Mouse (Mus musculus) brain, embryonic 18.5 days (tissue): Measurements from ENCODE around the gene Txndc8.

Experiments used
- DNase-seq: peaks from one replicate; pipeline ENCODE4 v3.0.0-alpha.2; 2012; ENCODE audit warnings: low read depth, low spot score

Txndc8 gene

DNA sequence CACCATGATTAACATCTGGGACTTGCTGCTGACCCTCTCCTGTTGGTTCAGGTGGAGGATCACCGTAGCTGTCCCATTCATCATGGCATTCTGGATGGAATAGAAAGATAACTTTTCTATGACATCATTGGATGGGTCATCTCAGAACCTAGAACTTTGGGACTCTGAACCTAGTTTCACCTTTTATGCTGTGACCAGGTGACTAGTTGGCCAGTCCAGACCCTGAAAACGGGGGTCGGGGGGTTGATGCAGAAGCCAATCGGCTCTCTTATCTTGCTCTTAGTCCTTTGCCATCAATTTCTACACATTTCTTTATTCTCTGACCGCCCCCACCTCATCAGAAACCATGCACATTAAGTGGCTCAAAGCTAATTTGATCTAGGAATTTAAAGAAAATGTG is at the start of gene Txndc8:
TSS of gene Txndc8 (minus strand) at position 101 of the 400 bp plus-strand sequence.
- no peak for DNase-seq

DNA sequence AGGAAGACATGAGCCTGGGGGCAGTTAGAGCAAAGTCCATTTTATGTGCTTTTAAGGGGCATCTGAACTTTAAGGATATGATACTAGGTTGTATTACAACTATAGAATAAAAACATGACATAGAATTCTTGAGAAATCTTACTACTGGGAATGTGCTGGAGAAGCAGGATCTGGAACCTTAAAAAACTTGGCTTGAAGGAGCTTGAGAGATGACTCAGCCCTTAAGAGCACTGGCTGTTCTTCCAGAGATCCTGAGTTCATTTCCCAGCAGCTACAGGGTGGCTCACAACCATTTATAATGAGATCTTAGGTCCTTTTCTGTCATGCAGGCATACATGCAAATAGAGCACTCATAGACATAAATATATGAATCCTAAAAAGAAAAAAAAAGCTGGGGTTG is 46.7 kb upstream of the Txndc8 start:
- no peak for DNase-seq

DNA sequence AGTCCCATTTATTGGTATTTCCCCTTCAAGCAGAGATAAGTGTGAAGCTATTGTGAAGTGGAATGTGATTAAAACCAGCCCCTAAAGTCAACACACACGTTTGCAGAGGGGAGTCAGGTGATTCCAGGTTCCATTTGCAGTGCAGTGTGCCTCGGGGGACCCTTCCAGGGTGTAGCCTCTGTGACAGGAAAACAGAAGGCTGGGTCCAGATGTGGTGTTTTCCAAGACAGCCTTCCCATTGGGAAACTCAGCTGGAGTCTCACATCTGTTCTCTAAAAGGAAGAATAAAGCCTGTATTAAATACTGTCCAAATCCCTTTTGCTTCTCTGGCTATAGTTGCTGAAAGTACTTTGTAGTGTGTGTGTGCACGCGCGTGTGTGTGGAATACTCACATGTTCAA is 45.5 kb upstream of the Txndc8 start:
- no peak for DNase-seq

DNA sequence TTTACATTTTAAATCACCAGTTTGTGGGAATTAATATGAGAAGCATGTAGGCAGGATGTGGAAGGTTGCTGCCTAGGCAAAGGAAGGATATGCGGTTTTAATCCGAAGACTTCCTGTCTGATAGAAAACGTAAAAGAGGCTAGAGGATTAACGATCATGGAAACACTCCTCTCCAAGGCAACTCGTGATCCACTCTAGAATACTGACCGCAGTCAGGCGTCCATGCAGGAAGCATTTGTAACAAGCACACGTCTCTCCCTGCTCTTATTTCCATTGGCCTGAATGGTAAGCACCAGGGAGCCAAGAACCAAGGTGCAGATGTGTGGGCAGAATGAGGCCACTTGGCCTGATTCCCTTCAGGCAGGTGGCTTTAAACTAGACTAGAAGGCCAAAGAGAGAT is 41.8 kb upstream of the Txndc8 start:
- DNase-seq, result peak; percentile 6

DNA sequence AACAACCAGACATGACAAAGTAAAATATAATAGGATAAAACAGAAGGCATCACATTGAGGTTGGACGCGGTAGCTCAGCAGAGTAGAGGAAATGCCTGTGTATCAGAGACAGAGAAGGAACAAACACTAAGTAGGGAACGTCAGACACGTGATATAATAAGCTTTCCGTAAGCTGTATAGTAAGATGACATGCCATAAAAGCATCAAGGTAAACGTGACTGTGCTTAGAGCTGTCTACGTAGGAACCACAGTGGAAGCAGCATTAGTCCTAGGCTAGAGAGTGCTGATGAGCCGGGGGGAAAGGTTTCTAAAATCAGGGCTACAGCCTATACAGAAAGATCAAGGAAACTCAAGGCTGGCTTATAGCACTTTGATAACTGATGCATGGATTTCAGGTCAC is 41.4 kb upstream of the Txndc8 start:
- no peak for DNase-seq

DNA sequence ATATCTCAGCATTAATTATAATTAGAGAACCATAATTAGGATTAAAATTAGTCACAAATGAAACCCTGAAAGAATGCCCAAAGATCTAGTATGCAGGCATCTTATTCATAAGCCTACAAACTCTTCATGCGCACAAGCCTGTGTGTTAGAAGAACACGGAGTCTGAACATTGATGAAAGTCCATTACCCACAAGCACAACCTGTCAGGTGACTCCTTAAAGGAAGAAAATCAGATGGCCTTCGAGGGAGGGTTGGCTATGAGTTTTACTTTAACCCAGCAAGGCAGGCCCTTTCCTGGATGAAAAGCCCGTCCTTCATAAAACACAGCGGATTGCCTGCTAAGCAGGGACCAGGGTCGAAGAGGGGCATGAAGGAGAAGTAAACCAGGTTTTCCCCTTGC is 35.9 kb upstream of the Txndc8 start:
- no peak for DNase-seq

DNA sequence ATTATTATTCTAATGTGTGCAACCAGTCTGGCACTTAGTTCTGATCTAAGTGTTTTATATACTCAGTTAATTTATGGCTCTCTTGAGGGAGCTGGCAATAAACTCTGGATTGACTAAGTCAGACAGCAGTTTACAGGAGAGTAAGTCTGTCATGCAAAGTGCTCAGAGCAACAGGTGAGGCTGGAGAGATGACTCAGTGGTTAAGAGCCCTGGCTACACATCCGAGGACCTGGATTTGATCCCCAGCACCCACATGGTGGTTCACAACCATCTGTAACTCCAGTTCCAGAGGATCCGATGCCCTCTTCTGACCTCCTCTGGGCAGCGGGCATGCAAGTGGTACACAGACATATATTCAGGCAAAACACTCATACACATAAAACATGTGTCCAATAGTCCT is 35.4 kb upstream of the Txndc8 start:
- DNase-seq, result no peak

DNA sequence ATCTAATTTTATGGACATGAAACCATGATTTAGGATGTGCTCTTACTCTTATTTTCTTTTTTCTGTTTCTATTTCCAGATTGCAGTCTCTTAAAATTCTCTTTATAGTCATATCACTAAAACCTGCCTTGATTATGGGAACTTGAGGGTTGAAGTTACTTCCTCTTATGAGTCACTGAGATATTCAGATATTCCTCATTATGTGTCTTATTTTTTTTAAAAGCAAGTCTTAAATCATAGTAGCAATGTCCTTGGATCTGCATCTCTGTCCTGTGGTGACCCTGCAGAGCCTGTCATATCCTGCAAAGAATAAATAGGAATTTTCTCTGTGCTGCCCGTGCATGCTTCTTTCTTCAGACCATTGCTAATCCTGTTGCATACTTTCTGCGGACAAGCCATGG is 31.2 kb upstream of the Txndc8 start:
- no peak for DNase-seq

DNA sequence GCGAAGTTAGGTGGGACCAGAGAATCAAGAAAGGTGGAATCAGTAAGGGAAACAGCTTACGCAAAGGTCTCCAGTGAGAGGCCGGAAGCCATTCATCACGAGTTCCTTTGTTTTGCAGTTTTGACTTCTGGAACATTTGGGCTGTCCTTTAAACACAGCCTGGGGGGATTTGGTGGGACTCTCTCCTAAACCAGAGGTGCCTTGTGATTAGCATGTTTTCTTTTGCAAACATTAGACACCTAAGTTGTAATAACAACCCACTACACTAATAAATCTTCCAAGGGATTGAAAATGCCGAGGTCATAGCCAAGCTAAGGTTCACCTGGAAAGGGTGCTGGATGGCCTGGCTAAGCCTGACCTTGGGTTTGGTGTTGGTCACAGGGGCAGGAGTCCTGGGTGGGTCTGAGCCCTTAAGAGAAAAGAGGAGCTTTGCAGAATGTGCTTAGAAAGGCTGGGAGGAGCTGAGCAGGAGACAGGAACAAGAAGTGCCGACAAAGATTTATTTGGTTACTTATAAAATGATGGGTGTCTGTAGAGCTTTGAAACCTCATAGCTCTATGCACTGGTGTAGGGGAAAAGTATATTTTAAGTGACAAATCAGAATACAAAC is 28.3 kb upstream of the Txndc8 start:
- no peak for DNase-seq

DNA sequence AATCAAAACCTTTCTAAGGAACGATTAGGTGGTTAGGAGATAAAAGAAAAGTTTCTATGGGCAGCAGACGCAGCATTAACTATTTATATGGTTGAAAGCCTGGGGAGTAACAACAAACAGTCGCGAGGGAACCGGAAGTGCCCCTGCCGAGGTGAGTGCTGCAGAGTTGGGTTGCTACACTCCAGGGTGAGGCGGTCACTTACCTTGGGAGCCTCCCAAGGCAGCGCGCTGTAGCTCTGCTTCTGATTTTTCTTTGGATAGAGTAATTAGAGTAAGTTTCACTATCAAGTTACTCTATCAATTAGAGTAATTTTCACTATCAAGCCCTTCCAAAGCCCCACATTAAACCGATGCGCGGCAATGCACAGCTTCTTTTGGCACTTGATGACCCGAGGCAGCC is 25.7 kb upstream of the Txndc8 start:
- no peak for DNase-seq

DNA sequence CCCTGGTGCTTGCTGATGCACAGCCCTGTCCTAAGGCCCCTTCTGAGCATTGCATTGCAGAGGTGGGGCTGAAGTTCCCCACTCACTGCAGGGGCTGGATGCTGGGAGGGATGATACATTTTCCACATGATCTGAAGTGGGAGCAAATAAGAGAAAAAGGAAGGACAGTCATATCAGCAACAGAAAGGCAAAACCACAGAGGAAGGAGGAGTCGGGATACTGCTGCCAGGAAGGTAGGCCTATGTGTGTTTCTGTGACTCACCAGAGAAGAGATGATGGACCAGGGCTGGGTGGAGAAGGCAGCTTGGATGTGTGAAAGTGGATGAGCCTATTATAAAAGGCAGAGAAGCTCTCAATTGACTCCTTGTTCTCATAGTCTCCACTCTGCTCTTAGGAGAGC is 23.8 kb upstream of the Txndc8 start:
- DNase-seq, result no peak

DNA sequence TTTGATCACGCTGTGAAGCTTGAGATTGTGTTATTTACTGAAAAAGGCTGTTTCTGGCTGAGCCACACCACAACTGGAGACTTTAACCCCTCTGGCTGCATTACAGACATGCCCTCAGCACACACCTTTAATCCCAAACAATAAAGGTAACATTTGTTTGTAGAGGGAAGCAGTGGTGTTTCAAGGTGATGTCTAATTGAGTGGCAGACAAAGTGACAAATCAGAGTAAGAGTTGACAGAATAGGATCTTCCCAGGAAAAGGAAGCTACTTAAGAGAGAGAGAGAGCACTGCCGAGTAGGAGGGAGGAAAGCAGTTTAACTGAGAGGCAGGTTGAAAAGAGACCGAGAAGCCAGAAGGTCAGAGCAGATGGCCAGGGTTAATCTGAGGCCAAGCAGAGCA is 5.4 kb downstream of the Txndc8 start:
- DNase-seq, result no peak

DNA sequence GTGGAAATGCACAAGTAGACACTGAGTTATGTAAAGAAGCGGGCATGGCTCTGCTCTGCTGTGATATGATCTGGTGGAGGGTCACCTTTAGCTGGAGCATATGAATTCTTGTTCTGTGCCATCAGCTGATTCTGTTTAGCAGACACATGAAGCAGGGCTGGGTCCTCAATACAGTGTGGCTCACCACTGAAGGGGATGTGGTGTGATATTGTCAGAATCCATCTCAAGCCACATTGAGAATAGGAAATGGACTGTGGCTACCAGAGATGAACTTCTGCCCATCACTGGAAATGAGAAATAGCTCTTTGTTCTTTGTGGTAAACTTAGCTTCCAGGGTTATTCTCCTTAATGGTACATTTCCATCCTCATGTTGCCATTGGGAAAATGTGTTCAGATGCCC is 17.5 kb downstream of the Txndc8 start:
- no peak for DNase-seq

DNA sequence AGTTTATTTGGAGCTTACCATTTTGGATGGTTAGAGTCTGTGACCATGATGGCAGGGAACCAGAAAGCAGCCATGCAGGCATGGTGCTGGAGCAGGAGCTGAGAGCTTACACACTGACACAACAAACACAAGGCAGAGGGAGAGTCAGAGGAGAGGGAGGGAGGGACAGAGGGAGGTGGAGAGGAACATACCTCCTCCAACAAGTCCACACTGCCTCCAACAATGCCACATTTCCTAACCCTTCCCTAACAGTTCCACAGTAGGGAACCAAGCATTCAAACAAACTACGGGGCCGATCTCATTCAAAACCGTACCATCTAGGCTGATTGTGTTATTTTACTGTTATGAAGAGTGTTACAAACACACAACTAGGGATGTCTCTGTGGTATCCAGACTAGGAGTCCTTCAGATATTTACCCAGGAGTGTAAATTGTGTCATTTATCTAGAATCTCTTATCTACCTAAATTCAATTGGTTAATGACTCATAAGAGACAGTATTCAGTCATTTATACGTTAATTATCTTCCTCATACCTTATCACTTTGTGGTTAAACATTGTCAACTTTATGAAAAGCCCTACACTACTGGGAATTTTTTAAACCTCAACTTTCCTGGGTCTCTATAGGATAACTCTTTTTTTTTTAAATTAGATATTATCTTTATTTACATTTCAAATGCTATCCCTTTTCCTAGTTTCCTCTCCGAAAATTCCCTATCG is 34.4 kb downstream of the Txndc8 start:
- no peak for DNase-seq

DNA sequence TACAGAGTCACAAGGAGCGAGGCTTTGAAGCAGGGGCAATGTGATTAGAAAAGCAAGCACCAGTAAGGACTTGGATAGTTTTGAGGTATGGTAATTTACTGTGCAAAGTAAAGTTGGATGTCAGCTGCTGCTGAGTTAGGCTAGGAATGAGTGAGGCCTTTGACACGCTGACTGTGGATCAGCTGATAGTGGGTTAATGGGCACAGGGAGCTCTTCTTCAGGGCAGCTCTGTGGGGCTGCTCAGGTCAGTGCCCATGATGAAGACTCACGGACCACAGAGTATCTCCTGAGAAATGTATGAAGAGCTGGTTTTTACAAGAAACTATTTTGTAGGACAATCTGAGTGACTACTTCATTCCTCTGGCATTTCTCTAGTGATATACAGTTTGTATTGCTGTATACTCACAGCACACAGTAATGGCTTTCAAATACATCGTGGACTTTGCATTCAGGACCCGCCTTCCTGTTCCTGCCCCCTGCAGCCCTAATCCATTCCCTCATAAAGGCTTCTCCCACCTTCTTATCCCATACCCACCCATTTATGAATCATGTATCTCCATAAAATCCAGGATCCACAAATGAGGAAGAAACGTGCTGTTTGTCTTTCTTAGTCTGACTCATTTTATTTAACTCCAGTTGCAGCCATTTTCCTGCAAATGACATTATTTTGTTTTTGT is 35.2 kb downstream of the Txndc8 start:
- no peak for DNase-seq

DNA sequence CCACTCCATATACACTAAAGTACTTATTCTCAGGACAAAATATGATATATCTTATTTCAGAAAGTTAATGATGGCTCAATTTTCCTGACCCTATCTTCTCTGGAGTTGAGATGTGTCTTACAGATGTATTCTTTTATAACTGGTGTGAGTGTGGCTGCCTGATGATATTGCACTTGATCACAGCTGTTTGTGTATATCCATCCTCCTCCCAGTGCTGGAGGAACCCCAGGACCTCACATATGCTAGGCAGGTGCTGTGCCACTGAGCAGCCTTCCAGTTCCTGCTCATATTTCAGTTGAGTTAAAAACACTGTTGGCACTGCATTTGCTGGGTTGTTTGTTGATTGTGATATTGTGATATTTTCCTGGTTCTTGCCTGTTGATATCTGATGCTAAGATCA is 38.6 kb downstream of the Txndc8 start:
- DNase-seq, result no peak

DNA sequence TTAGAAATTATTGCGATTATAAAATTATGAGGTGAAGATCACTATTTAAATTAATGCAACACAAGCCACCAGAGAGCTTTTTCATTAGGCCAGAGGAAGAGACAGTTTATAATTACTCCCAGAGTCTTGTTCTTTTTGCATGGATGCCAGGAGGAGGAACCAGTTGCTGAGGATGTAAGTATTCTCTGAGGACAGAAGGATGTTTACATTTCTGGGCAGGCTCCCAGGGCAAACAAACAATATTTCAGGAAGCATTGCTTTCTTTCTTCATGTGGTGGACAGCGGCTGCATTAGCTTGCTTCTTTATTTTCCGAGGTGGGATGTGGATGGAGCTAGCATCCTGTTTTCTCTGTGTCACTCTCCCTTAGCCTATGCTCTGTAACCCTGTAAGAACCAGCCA is 41.7 kb downstream of the Txndc8 start:
- DNase-seq, result no peak

DNA sequence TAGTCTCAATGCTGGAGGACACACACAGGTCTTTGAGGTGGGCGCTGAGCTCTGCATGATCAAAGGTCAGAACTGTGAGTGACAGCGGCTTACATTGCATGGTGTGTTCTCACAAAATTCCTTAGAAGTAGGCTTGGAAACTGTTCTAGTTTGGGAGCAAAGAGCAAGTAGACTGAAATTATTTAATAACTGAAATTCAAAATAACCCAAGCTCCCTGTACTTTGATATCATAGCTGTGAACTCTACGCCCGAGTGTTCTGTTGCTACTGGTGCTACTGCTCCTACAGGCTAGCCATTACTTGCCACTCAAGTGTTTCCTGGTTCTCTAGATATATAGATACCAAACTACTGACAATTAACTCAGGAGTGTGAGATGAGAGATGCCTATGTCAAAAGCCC is 43.4 kb downstream of the Txndc8 start:
- DNase-seq, result no peak

DNA sequence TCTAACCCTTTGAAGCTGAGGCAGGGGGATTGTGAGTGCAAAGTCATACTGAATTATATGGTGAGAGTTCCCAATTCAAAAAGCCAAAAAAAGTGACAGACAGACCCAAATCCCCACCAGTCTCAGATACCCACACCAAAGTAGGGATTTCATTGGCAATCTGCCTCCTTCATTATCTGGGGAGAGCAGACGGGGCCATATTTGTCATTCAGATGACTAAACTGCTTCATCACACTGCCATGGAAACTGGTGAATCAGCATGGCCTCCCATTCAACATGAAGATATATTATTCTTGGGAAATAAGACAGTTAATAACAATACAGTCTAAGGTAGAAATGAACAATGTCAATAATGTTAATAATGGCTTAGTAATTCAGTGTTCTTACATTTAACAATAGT is 44.8 kb downstream of the Txndc8 start:
- DNase-seq, result no peak

DNA sequence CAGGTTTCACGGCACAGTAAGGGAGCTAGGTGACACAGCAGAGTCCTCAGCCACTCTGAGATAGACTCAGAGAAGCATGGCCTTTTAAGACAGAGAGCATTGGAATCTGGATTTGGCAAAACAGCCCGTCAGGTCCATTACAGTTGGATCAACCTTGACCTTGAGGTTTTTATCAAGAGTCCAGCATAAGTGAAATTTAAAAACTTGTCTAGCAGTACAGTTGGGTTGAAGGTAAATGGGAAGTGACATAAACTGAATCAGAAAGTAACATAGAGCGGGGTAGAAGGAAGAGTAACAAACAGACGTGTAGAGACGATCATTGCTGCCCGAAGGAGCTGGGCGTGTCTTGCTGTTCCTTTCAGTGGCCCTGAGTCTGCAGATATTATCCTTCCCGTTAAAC is 49.9 kb downstream of the Txndc8 start:
- no peak for DNase-seq

DNA sequence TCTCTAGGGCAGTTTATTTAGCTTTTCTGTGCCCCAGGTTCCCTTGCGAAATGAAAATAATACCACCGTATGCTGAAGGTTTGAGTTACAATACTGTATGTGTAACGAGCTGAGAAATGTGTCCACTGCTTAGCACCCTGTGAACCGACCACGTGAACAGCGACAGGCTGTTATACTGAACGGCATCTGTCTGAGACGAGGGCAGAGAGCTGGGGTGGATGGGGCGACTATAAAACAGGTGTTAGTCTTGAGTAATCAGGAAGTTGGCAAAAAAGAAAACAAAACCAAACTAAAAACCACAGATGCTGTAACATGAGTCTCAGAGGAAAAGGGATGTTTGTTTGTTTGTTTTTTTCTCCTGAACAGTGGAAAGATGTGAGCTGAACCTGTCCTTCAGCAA is 50.8 kb downstream of the Txndc8 start:
- no peak for DNase-seq

DNA sequence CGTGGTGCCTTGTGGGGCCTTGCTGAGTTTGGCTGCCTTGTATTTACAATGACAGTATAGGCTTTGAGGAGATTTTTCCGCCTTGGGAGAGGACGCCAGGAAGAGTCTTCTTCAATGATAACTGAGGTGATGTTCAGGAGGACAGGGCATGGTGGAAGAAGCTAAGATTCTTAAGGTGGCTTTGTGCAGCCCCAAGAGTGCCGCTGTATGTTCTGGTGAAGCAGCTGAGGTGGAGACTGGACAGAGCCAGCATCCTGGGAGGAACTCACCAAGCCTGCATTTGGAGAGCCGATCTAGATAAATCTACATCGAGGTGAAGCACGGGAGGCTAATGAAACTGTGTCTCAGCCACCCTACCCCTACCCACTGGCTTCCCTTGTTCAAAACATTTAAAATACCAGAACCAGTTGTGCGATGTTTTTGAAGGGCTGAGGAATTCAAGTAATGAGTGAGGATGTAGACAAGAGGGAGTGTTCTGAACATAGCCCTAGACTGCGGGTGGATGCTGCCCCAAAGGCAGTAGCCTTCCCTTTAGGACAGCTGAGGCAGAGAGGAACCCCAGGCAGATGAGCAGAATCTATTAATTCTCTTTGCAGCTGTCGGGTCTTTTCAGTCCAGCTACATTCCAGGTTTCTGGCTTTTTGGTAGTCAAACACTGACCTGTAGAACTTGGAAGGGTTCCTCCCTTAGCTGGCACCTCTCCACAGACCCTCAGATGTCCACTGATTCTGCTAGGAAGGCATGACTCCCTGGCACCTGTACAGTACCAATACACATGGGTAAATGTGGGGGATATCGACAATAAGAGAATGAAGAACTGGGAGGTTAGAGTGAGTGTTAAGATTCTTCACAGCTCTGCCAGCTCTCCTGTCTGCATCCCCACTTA is 51.5 kb downstream of the Txndc8 start:
- DNase-seq, result no peak
